Mouse (Mus musculus) thymus, adult 2 months (tissue): ENCODE results near the gene Fbxl15.

Experiments
- CTCF ChIP-seq: fragments of 200-500 bp; IDR thresholded peaks from 2 replicates; pipeline ENCODE4 v1.5.1; 2012; ENCODE audit warnings: mild to moderate bottlenecking, control low read depth, low read length, moderate library complexity, borderline replicate concordance; ENCODE audit not compliant: control insufficient read depth, poor library complexity, insufficient read depth; ENCODE audit errors: extremely low read depth
- POLR2A ChIP-seq: fragments of 200-500 bp; IDR thresholded peaks from 2 replicates; pipeline ENCODE4 v1.6.1; 2012; ENCODE audit warnings: mild to moderate bottlenecking, low read length, control low read depth, moderate library complexity; ENCODE audit not compliant: control insufficient read depth, poor library complexity, insufficient read depth; ENCODE audit errors: extremely low read depth

GRCm38 (mm10) chr19:46304908-46305333 is 23.1 kb upstream of the Fbxl15 start:
- no peak for TF ChIP-seq CTCF
- TF ChIP-seq POLR2A = no peak
